Mouse (Mus musculus) thymus, postnatal 25 days (tissue): ENCODE measurements at regions not wholly inside any gene's neighbourhood (a gene's known extent, or its start where the extent isn't known, plus 50 kb on each side); places are given as distances from the start of the nearest gene placed in this dataset.

Source experiments
- DNase-seq: peaks from one replicate; pipeline ENCODE4 v3.0.0; 2022

DNA sequence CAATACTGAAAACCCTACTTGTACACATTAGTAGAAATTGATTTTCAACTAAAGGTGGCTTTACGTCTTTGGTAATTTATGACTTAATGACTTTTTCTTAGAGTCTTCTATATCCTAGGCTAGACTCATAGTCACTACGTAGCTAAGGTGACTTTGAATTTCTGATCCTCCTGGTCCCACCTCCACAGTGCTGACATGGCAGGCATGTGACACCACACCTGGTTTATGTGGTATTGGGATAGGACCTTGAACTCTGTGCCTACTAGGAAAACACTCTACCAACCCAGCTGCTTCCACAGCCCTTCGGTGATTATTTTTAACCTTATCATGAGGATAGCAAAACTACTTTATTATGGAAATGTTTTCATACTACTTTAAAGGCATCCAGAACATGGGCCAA is 51.5 kb upstream of the D7Ertd443e start:
- DNase-seq = no peak

DNA sequence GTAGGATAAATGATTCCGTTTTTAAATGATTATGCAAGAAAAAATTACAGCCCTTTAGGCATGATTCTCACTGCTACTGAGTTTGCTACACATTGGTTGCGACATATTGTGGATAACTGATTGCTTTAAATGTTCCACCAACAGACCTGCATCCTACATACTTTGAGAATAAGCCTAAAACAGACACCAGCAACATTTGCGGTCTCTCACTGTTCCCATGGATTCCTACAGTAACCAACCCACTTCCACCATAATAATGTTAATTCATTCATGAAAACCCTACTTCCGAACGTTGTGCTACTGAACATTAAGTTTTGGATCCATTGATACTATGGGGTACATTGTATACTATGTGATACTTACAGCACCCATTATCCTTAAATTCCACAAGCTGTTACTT is 53.8 kb upstream of the D7Ertd443e start:
- DNase-seq = no peak

DNA sequence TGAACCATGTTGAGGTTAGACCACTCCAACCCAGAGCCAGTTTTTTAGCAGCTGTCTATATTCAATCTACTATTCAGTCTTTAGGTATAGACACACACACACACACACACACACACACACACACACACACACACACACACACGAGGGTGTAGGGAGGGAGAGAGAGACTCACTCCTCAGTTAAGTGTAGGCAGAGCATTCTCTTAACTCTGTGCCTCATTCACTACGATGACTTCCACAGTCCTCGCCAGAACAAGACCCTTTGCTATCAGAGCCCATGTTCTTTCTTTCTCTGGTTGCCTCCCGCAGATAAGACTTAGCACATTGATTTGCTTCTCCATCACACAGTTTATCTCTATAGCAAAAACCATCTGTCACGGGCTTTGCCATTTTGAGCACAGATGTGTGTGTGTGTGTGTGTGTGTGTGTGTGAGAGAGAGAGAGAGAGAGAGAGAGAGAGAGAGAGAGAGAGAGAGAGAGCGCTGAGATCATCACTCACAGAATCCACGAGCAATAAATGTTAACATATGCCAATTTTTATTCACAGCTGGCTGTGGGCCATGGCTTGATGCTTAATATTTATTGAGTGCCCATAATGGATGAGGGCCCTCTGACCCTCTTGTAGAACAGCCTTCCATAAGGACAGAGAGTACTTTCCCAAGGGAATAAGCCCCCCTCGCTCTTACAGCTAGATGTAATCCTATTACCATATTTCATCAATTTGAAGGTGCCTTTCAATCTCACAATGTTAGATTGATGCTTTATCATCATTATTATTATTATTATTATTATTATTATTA is 59.7 kb upstream of the D7Ertd443e start:
- no peak for DNase-seq

DNA sequence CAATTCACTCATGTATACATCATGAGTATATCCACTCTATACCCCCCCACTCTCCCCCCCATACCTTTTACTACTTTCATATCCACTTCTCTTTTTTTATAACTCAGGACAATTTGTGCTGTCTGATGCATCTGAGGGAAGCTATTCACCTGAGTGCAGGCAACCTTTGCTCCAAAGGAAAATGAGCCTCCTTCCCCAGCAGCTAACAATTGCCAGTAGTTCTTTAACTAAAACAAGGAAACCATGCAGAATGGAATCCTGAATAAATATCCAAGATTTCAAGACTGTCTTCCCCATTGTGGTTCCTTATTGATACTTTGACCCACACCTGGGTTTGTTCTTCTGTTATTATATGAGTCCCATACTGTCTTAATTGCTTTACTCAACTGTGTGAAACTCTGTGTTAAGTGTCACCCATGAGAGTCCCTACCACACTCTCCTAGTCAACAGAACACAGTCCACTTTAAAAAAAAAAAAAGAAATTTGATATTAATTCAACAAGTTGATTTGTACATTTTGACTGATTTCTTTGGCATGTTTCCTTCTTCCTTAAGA is 62.3 kb upstream of the D7Ertd443e start:
- DNase-seq = no peak

DNA sequence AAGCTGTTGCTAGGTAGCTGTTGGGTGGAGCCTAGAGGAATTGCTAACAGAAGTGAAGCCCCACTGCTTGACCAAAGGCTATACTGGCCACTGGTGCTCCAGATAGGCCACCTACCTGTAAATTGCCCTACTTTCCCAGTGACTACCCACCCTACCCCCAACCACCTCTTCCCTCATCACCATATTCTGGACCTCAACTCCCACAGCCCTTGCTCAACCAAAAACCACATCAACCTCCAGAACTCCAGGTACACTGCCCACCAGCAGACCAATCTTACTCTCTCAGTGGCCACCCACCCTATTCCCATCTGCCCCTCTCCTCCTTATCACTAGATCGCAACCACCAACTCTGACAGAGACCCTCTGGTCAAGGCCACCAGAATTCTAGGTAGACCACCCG is 63.4 kb upstream of the D7Ertd443e start:
- DNase-seq = no peak

DNA sequence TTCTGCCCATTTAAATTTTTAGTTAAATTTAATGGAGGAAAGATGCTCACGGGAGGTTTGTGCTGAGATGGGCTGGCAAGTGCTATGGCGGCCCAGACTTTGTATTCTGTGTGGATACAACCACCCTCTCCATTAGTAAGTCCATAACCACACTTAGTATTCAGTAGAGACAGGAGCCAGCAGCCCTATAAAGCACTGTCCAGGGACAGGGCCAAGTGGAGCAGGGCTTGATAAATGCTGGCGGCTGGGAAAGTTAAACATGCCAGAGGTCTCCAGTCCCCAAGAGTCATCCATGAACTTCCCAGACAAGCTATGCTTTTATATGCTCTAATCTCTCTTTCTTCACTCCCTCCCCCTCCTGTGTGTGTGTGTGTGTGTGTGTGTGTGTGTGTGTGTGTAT is 77.2 kb upstream of the D7Ertd443e start:
- DNase-seq = no peak

DNA sequence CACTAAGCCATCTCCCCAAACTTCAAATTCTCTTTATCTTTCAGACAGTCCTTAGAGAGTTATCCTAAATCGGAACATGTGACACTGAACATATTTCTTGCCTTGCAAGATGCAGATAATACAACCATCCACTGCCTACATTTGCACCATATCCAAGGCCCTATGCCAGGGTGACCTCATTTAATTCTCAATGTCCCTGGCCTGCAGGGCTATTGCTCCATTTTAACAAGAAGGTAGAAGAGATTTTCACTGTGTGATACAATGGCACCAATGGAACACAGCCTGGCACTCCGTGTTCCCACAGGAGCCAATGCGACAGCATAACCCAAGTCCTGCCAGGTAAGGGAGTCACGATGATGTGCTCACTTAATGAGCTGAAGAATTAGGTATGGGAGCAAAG is 77.9 kb upstream of the D7Ertd443e start:
- DNase-seq = no peak

DNA sequence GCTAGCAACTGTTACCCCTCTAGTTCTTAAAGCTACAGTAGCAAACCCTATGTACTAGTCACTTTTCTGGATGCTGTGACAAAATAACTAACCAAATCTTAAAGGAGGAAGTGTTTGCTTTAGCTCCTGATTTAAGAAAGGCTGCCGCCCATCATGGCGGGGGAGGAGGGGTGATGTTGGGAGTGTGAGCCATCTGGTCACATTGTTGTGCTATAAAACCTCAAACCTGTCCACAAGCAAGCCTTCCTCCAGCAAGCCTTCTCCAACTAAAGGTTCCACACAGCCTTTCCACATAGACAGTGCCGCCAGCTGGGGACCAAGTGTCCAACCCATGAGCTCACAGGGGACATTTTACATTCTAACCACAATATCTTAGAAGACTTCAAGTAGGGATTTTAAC is 81.8 kb upstream of the D7Ertd443e start:
- no peak for DNase-seq

DNA sequence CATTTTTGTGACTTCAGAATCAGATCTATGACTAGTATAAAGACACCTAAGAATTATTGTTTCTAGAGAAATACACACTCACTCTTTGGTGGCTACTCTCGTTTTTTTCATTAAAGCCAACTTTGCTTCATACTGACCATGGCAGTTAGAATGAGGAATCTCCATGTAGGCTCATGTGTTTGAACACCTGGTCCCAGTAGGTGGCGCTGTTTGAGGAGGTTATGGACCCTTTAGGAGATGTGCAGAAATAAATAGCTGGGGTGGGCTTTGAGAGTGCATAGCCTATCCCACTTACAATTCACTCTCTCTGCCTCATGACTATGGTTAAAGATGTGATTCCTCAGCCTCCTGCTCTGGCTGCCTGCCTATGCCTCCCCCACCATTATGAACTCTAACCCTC is 85.8 kb upstream of the D7Ertd443e start:
- no peak for DNase-seq

DNA sequence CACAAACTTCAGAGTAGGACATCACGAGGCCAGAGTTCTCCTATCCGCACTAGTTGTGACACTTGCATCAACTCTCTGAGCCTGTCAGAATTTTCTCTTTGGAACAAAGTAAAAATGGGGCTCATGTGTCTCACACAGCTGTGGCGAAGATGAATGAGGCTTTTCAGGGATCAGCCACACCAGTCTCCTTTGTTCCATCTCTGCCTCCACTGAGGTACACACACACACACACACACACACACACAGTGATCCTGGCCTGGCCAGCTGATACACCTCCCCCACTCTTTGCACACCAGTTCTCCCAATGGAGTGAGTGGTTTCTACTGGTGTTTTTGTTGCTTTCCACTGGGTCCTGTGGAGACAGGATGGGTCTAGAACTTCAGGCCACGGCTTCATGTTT is 105.9 kb upstream of the D7Ertd443e start:
- no peak for DNase-seq

DNA sequence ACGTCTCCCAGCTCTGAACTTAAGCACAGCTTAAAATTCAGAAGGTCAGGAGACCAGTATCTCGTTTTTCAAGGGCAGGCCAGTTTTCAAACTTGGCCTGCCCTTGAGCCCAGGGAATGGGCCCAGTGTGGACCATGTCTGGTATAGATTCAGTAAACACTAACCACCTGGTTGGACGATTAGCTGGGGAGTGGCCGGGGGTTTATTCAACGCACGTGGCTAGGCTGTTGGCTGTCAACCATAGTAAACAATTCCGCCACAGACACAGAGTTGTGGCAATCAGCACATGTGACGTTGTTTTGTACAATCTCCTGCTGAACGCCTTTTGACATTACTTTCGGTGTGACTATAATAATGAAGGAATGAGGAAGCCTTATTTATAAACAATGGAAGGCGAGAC is 111.8 kb upstream of the D7Ertd443e start:
- no peak for DNase-seq

DNA sequence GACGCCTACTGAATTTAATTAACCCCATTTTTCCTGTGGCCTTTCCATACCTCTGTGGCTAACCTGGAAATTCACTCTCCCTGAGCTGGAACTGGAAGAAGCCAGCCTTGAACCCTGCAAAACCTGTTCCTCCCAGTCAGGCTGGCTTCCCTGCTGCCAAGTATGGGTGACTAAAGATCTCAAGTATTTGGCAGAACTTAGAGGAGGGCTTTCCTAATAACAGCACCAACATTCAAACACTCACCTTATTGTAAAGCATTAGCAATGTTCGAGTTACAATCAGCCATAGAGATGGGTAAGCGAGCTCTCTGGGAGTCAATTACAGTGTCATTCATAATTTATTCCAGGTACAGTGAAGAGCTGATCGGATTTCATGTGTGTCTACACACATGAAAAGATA is 112.4 kb upstream of the D7Ertd443e start:
- DNase-seq = no peak

DNA sequence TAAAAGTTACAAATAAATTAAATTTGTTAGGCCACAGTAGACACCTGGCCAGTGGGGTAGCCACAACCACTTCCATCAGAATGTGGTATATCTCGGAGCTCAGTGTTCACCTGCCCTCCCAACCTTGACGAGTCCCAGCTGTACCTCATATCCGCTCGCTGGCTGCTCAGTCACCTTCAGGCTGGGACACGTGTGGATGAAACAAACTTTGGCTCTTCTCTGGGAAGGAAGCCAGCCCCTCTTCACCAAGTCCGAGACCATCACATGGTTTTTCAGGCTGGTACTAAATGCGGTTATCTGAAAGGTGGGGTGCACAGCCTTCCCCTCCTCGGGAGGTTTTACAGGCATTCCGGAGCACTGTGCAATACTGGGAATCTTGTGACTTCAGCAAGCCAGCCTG is 113.3 kb upstream of the D7Ertd443e start:
- no peak for DNase-seq

DNA sequence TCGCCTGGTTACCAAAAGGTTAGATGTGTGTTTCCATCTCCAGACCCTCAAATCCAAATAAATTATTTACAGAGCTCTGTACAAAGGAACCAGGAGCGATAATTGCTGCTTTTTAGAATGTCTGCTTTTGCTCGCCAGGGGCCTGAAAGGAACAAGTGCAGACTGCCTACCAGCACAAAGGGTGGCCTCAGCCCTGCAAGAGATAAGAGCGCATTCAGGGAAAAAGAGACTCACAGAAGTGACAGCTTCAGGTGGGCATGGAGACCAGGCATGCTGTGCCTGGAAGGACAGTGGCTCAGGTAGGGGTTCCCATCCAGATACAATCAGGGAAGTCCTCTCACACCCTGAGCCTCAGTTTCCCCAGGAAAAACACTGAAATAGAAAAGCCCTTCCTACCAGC is 114.0 kb upstream of the D7Ertd443e start:
- DNase-seq = no peak

DNA sequence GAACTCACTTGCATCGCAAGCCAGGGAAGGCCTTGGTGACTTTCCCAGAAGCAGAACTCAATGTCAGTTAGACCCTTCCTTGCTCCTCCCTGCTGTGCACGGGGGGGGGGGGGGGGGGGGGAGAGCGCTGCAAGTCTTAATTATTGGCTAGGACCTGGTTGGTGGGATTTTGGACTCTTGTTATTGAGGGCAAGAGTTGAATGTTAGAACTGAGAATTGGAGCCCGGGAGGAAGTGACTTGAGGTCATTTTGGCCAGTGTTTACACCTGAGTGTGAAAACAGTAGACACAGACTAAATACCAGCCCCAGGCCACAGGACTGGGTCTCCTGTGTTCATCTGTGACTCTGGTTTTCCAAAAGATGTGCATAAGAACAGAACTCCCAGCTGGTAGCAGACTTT is 114.7 kb upstream of the D7Ertd443e start:
- no peak for DNase-seq

DNA sequence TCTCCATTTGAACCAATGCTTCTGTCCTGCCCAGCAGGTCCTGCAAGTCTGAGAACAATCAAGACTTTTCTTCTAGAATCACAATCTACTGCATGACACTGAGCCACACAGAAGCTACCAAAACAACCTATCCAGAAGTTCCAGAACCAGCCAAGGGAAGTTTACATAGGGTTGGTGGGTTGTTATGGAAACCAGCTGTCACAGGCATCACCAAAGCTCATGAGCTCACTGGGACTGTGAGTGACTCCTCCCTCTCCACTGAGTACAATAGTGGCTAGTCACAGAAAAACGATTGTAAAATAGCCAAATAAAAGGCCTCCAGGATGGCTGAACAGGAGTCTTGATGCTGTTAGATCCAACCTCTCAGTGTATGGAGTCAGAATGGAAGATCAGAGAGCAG is 115.6 kb upstream of the D7Ertd443e start:
- DNase-seq = no peak

DNA sequence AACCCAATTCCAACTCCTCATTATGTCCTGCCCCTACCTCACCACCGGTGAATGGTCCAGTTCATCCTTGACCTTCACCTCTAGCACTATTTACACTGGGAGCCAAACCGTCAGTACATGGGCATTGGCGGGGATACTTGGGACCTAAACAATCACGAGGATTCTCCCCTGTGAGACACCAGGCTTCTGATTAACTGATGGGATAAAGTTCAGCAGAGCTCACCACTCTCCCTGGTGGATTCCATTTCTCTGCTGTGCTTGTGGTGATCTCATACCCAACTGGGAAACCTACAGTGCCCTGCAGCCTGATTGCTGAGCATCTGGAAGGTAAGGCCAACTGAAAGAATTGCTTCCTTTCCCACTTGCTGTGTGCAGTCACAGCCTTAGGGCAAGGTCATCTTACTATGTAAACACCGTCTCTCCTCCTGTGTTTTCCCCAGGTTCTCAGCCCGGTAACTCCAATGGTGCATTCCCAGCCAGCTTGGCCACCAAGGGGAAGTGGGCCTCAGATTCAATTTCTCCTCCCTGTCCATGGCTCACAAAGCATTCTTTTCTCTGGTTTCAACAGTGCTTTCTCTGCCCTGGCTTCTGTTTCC is 125.0 kb upstream of the D7Ertd443e start:
- DNase-seq = no peak

DNA sequence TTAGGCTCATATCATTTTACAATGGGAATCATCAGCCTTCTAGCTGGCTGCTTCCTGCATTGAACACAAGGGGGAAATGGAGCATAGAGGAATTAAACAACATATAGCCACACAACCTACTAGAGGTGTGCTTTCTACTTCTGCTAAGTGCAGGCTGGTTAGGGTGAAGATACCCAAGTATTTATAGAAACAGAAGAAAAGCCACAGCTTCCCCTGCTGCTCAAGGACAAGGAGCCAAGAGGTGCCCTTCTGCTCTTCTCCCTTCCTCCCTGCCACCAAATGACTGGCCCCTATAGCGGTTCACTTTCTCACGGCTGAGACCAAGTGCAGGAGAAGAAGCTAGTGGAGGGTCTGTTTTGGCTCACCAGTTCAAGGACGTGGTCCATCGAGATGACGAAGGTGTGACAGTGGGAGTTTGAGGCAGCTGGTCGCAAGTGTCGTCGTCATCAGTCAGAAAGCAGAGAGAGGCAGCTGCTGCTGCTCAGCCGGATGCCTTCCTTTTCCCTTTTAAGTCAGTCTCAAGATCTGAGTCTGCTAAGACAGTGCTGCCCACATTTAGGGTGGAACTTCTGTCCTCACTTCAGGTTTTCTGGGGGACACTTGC is 134.0 kb upstream of the D7Ertd443e start:
- DNase-seq = no peak

DNA sequence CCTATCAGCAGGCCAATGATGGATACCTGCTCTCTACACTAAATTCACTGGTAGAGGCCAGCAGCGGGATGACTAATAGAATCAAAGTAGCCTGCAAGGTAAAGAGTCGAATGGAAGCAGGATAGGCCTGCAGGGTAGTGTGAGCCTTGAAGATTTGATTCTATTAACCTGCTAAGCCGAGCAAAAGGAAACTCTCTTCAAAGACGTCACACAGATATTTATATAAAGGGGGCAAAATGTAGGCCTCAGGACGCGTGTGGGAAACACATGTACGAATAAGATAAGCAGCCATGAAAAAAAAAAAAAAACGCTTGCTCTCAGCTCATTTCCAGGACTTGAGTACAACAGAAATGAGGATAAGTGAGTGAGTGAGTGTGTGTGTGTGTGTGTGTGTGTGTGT is 138.4 kb upstream of the D7Ertd443e start:
- no peak for DNase-seq

DNA sequence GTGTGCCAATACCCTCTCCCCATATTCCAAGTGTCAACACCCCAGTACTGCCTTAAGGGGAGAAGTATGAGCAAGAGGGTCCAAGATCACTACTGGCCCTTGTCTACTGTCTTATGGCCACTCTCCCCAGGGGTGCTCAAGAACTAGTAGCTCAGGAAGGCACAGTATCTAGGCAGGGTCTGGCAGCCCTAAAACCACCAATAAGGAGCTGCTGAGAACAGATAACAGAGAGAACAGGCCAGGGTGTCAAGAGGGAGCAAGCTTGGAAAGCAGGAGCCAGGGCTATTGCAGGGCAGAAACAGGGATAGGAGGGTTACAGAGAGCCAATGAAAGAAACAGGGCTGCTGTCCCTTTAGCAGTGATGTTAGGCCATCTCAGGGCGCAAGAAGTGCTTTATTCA is 139.6 kb upstream of the D7Ertd443e start:
- no peak for DNase-seq

DNA sequence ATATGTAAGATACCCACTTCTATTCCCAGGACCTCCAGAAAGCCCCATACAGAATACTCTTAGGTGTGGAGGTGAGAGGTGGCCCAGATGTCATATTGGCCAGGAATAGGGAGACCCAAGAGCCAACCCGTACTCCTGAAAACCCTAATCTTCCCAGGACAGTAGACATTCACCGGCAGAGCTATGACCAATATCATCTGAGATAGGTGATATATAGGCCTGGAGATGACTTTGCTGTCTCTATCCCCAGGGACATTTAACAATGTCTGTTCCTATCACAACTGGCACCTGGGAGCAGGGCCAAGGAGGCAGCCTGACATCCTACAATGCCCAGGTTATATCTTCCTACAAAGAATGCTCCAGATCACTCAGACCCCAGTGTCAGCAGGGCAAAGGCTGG is 140.0 kb upstream of the D7Ertd443e start:
- no peak for DNase-seq

DNA sequence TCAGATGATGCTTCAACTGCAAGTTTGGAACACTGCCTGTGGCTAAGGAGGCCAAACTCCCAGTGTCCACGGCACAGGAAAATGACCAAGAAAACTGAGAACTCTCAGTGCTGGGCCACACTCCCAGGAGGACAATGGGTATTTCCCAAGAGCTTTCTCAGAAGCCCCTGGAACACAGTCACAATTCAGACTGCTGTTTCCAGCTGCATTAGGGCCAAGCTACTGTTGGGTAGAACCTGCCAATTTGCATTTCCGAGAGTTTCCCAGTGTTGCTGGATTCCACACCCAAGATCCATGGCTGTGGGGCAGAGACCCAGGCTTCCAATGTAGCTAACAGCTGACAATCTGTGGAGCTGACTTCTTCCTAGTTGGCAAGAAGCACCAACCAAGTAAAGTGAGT is 141.9 kb upstream of the D7Ertd443e start:
- DNase-seq = no peak

DNA sequence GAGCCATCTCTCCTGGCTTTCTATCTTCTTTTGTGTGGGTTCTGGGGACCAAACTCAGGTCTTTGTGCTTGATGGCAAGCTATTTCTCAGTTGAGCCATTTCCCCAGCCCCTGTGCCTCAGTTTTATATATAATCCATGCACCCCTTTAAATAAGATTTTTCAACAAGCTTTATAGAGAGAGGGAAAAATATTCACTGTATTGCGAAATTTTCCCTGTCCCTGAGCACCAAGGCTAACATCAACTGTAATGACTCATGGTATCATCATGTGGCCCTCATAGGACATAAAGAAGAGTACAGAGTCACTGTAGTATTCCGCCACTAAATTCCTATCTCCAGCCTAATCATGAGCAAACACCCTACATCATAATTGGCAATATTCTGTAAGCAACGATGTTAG is 142.4 kb upstream of the Dock1 start:
- no peak for DNase-seq

DNA sequence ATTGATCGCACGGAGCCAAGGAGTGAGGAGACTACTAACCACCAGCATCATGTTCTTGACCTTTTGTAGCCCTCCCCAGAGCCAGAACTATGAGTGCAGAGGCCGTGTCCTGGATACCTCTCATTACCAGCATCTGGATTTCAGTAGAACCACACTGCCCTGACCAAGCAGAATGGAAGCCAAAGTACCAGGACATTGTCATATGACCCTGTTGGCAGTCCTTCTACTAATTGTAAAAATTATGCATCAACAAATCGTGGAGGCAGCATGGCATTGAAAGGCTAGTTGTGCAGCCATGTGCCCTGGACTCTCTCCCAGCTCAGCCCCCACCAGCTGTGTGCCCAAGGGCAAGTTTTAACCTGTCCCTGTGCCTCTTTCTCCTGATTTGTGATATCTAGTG is 135.6 kb upstream of the Dock1 start:
- no peak for DNase-seq
